Mouse (Mus musculus) stomach, postnatal 0 days (tissue): ENCODE measurements around the gene Polr2h.
A peak's percentile ranks its signal among the peaks of the same experiment; 100 is the strongest.

Experiments
- CTCF ChIP-seq: IDR thresholded peaks from 2 replicates; pipeline ENCODE4 v1.5.1; 2016; ENCODE audit warnings: antibody characterized with exemption, low read depth, mild to moderate bottlenecking, moderate library complexity
- EP300 ChIP-seq: optimal IDR thresholded peaks from 2 replicates; pipeline ENCODE3; 2016; ENCODE audit warnings: antibody characterized with exemption

- TF ChIP-seq EP300 (no peak), CTCF (peak; percentile 81)
Observed at GRCm38 (mm10) chr16:20702522-20702893, 15.0 kb upstream of the Polr2h start.
